Mouse (Mus musculus) hindbrain, embryonic 16.5 days (tissue): Measurements from ENCODE around the gene Kalrn. TPM values are rescaled to one million over a fixed set of nuclear protein-coding genes. Genes with fewer than 3 reads are reported as not detected.

Experiments
- ATAC-seq: fragments of 200-750 bp; cut with Nextera tagmentation; 2 replicates; pipeline ENCODE4 v1.8.0; 2017; ENCODE audit warnings: moderate TSS enrichment, moderate library complexity
- H3K27ac ChIP-seq: fragments of 300-500 bp; sonication (generic); 2 replicates; pipeline ENCODE4 v1.5.1; 2014; ENCODE audit warnings: low read depth, mild to moderate bottlenecking, control low read depth, low read length, moderate library complexity
- H3K27me3 ChIP-seq: fragments of 300-500 bp; sonication (generic); replicated peaks from 2 replicates; pipeline ENCODE4 v1.6.1; 2014; ENCODE audit warnings: low read length; ENCODE audit not compliant: control insufficient read depth, insufficient read depth
- H3K36me3 ChIP-seq: fragments of 300-500 bp; sonication (generic); 2 replicates; pipeline ENCODE4 v1.6.1; 2014; ENCODE audit warnings: mild to moderate bottlenecking, low read length, moderate library complexity, mixed read lengths; ENCODE audit not compliant: control insufficient read depth, insufficient read depth
- H3K4me1 ChIP-seq: fragments of 300-500 bp; sonication (generic); 2 replicates; pipeline ENCODE4 v1.6.1; 2014; ENCODE audit warnings: low read depth, low read length; ENCODE audit not compliant: control insufficient read depth, insufficient read depth
- H3K4me2 ChIP-seq: fragments of 300-500 bp; sonication (generic); 2 replicates; pipeline ENCODE4 v1.6.1; 2014; ENCODE audit warnings: mild to moderate bottlenecking, low read length, control low read depth, moderate library complexity
- H3K4me3 ChIP-seq: fragments of 300-500 bp; sonication (generic); 2 replicates; pipeline ENCODE4 v1.5.1; 2014; ENCODE audit warnings: mild to moderate bottlenecking, low read length, control low read depth, moderate library complexity
- H3K9ac ChIP-seq: fragments of 300-500 bp; sonication (generic); 2 replicates; pipeline ENCODE4 v1.6.1; 2014; ENCODE audit warnings: low read depth, mild to moderate bottlenecking, control low read depth, low read length, moderate library complexity
- H3K9me3 ChIP-seq: fragments of 300-500 bp; sonication (generic); 2 replicates; pipeline ENCODE4 v1.6.1; 2014; ENCODE audit warnings: mild to moderate bottlenecking, low read length, moderate library complexity; ENCODE audit not compliant: control insufficient read depth
- WGBS: fragments of 180-500 bp; shearing (Covaris S2); extraction: QIAGEN DNeasy Blood & Tissue Kit; methylation state at CpG from one replicate; pipeline ENCODE4 v1.1.7; 2014; 5-methylcytosine and 5-hydroxymethylcytosine counted together
- polyA plus RNA-seq: library from polyadenylated mRNA; unstranded; fragments of >200 nt; fragmentation: Nextera tagmentation; extraction: Ambion mirVana; gene quantifications from 2 replicates; pipeline ENCODE4 v1.2.1, GENCODE M21; 2015

The Kalrn gene
- polyA plus RNA-seq, 1 experiment from 2014 or later = 20.9 TPM

GRCm38 (mm10) chr16:34413868-34414333 is 159.4 kb downstream of the Kalrn start:
- WGBS = 12% methylated on average over 10 of the region's 10 CpGs
- peaks cover 23% of the 10 kb centered on the region for H3K4me1 ChIP-seq
- no peak overlapping the region for H3K9ac ChIP-seq
- no peaks in the 10 kb centered on the region for H3K9me3 ChIP-seq
- no peak overlapping the region for H3K4me3 ChIP-seq
- peak overlapping the region; percentile 0; the same call in 1 of the 2 replicates for H3K4me2 ChIP-seq
- peak; percentile 90 for ATAC-seq
- H3K27me3 ChIP-seq = no peaks in the 10 kb centered on the region
- H3K36me3 ChIP-seq = no peaks in the 10 kb centered on the region
- peak overlapping the region; percentile 7 for H3K27ac ChIP-seq

DNA sequence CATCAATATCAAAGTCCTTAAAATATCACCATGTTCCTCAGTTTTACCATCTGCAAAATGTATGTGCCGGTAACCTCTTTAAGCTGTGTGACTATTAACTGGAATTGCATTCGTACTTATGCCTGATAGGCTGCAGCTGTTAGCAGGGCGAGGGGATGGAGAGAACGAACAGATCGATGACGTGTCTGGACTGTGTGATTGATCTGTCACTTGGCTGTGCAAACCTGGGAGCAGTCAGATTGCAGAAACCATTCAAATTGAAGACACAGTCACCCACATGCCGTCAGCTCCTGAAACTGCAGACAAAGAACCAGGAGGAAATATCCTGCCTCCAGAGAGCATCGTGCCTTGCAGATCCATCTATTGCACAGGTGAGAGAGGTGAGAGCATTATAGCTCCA is 166.3 kb downstream of the Kalrn start:
- no peak overlapping the region; the same call in 1 of the 2 replicates for H3K27ac ChIP-seq
- no peaks in the 10 kb centered on the region for H3K9me3 ChIP-seq
- peak; percentile 50; the same call in 1 of the 2 replicates for ATAC-seq
- H3K4me2 ChIP-seq = no peak overlapping the region
- peaks cover 5% of the 10 kb centered on the region; the same call in 1 of the 2 replicates for H3K4me1 ChIP-seq
- no peaks in the 10 kb centered on the region for H3K36me3 ChIP-seq
- no peaks in the 10 kb centered on the region for H3K27me3 ChIP-seq
- H3K4me3 ChIP-seq = no peak overlapping the region
- no peak overlapping the region for H3K9ac ChIP-seq
- WGBS = 70% methylated on average over 8 of the region's 8 CpGs

- H3K36me3 ChIP-seq = no peaks in the 10 kb centered on the region
- no peak overlapping the region for H3K9ac ChIP-seq
- H3K4me2 ChIP-seq = no peak overlapping the region
- 79% methylated on average over 5 of the region's 5 CpGs for WGBS
- no peak overlapping the region for H3K4me3 ChIP-seq
- H3K27ac ChIP-seq = no peak overlapping the region
- H3K4me1 ChIP-seq = peaks cover 7% of the 10 kb centered on the region; the same call in 1 of the 2 replicates
- H3K27me3 ChIP-seq = no peaks in the 10 kb centered on the region
- 0 out of 2 replicates have a peak, but pooled peaks have one; percentile 10 for ATAC-seq
- no peaks in the 10 kb centered on the region for H3K9me3 ChIP-seq
Observed at GRCm38 (mm10) chr16:34405094-34405493, 168.2 kb downstream of the Kalrn start.

GRCm38 (mm10) chr16:34401216-34401615 is 172.1 kb downstream of the Kalrn start:
- 68% methylated on average over 1 of the region's 1 CpGs for WGBS
- Histone ChIP-seq H3K36me3 (no peaks in the 10 kb centered on the region), H3K27me3 (no peaks in the 10 kb centered on the region), H3K4me3 (no peak overlapping the region), H3K9ac (no peak overlapping the region), H3K4me2 (no peak overlapping the region), H3K4me1 (peaks cover 2% of the 10 kb centered on the region; the same call in 1 of the 2 replicates), H3K9me3 (no peaks in the 10 kb centered on the region), H3K27ac (no peak overlapping the region)
- no peak for ATAC-seq

- ATAC-seq = no peak
- Histone ChIP-seq H3K9me3 (no peaks in the 10 kb centered on the region), H3K9ac (no peak overlapping the region), H3K4me3 (no peak overlapping the region), H3K27me3 (no peaks in the 10 kb centered on the region), H3K4me2 (no peak overlapping the region), H3K4me1 (peaks cover 6% of the 10 kb centered on the region), H3K27ac (no peak overlapping the region), H3K36me3 (no peaks in the 10 kb centered on the region)
- 56% methylated on average over 13 of the region's 13 CpGs for WGBS
Observed at GRCm38 (mm10) chr16:34400102-34400728, 173.1 kb downstream of the Kalrn start.

- peak; percentile 86 for ATAC-seq
Observed at GRCm38 (mm10) chr16:34395221-34395811, 178.0 kb downstream of the Kalrn start.

DNA sequence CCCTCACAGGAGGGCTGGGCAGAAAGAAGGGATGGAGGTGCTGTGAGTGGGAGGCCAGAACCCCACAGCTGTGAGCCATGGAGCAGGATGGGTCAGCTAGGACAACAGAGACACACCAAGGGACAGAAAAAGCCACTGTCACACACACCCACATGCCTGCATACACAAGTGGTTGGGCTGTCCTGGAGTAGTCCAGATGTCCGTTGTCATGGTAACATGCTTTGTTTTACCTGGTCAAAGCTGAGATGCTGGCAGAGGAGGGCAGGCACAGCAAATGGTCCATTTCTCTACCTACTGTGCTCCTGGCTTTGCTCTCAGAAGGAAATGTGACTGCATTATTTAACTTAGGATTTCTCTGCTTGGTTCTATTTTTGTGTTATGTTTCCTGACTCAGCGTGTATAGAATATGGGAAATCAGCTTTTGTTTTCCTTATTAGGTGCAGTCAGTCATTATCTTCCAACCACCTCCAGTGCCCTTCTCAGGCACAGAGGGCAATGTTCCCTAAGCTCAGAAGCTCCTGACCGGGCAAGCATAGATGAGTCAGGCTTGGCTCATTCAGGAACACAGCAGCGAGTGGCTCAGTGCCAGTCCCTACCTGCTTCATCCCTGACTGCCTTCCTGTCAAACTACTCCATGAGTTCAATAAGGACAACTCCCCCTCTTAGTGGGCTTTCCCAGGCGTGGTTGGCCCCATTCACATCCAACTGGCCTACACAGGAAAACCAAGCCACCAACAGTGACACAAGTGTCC is 183.6 kb downstream of the Kalrn start:
- Histone ChIP-seq H3K4me3 (no peak overlapping the region), H3K36me3 (no peaks in the 10 kb centered on the region), H3K9me3 (no peaks in the 10 kb centered on the region), H3K4me2 (no peak overlapping the region), H3K9ac (no peak overlapping the region), H3K27ac (no peak overlapping the region), H3K27me3 (no peaks in the 10 kb centered on the region), H3K4me1 (peaks cover 4% of the 10 kb centered on the region)
- 74% methylated on average over 5 of the region's 5 CpGs for whole genome bisulfite sequencing
- peak; percentile 59 for ATAC-seq

More at GRCm38 (mm10) chr16:34395221-34395811, 178.0 kb downstream of the Kalrn start:
- Histone ChIP-seq H3K4me1 (peaks cover 11% of the 10 kb centered on the region), H3K4me2 (no peak overlapping the region), H3K9me3 (no peaks in the 10 kb centered on the region), H3K36me3 (no peaks in the 10 kb centered on the region), H3K27ac (peak overlapping the region; percentile 51), H3K4me3 (no peak overlapping the region), H3K9ac (no peak overlapping the region), H3K27me3 (no peaks in the 10 kb centered on the region)

DNA sequence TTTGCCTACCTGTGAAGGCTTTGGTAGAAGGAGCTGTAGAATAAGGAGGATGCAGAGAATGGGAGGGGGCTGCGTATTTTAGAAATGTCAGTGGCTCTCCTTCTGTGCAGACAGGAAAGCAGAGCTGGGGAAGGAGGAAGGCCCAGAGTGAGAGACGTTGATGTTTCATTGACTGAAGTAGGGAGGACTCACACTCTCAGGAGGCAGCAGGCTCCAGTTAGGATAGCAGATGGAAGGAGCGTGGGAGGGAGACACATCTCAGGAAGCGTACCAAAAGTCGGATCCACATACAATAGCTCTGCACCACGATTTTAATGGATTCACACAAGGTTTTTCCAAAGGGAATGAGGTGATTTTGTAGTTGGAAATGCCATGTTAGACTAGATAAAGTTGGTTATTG is 184.5 kb downstream of the Kalrn start:
- no peak overlapping the region for H3K4me2 ChIP-seq
- no peak overlapping the region for H3K9ac ChIP-seq
- no peak overlapping the region for H3K4me3 ChIP-seq
- H3K9me3 ChIP-seq = no peaks in the 10 kb centered on the region
- no peak overlapping the region for H3K27ac ChIP-seq
- ATAC-seq = no peak
- H3K36me3 ChIP-seq = no peaks in the 10 kb centered on the region
- peaks cover 2% of the 10 kb centered on the region; the same call in 1 of the 2 replicates for H3K4me1 ChIP-seq
- H3K27me3 ChIP-seq = no peaks in the 10 kb centered on the region
- WGBS = 89% methylated on average over 6 of the region's 6 CpGs

- 94% methylated on average over 8 of the region's 8 CpGs for WGBS
- Histone ChIP-seq H3K36me3 (no peaks in the 10 kb centered on the region), H3K4me3 (no peak overlapping the region), H3K27ac (no peak overlapping the region), H3K4me1 (peaks cover 2% of the 10 kb centered on the region; the same call in 1 of the 2 replicates), H3K9me3 (no peaks in the 10 kb centered on the region), H3K4me2 (no peak overlapping the region), H3K27me3 (no peaks in the 10 kb centered on the region), H3K9ac (no peak overlapping the region)
- ATAC-seq = no peak
Observed at GRCm38 (mm10) chr16:34385065-34385464, 188.3 kb downstream of the Kalrn start.
